Mouse (Mus musculus) kidney, postnatal 0 days (tissue): ENCODE data around the gene Tor1aip2. TPM values are rescaled to one million over a fixed set of nuclear protein-coding genes. Genes with fewer than 3 reads are reported as not detected.

Source experiments
- ATAC-seq: fragments of 200-750 bp; cut with Nextera tagmentation; replicated peaks from 2 replicates; pipeline ENCODE4 v1.8.0; 2017; ENCODE audit warnings: low read depth, moderate number of reproducible peaks, moderate TSS enrichment, moderate library complexity; ENCODE audit not compliant: low FRiP score
- DNase-seq: peaks from one replicate; pipeline ENCODE4 v3.0.0-alpha.2; 2016; ENCODE audit warnings: low spot score
- H3K27ac ChIP-seq: fragments of 300-500 bp; sonication (generic); 2 replicates; pipeline ENCODE4 v1.5.1; 2014; ENCODE audit warnings: mild to moderate bottlenecking
- H3K27me3 ChIP-seq: fragments of 300-500 bp; sonication (generic); 2 replicates; pipeline ENCODE4 v1.6.1; 2014; ENCODE audit warnings: low read length, mixed read lengths; ENCODE audit not compliant: insufficient read depth
- H3K36me3 ChIP-seq: fragments of 300-500 bp; sonication (generic); 2 replicates; pipeline ENCODE4 v1.6.1; 2014; ENCODE audit warnings: low read length, mixed read lengths; ENCODE audit not compliant: insufficient read depth
- H3K4me1 ChIP-seq: fragments of 300-500 bp; sonication (generic); replicated peaks from 2 replicates; pipeline ENCODE4 v1.6.1; 2014; ENCODE audit warnings: antibody characterized with exemption, low read length, mixed read lengths; ENCODE audit not compliant: insufficient read depth
- H3K4me2 ChIP-seq: fragments of 300-500 bp; sonication (generic); 2 replicates; pipeline ENCODE4 v1.6.1; 2014; ENCODE audit warnings: mild to moderate bottlenecking, low read length, moderate library complexity, mixed read lengths
- H3K4me3 ChIP-seq: fragments of 300-500 bp; sonication (generic); replicated peaks from 2 replicates; pipeline ENCODE4 v1.5.1; 2014; ENCODE audit warnings: low read depth, low read length
- H3K9ac ChIP-seq: fragments of 300-500 bp; sonication (generic); 2 replicates; pipeline ENCODE4 v1.6.1; 2014; ENCODE audit warnings: low read depth, low read length
- H3K9me3 ChIP-seq: fragments of 300-500 bp; sonication (generic); replicated peaks from 2 replicates; pipeline ENCODE4 v1.6.1; 2016; ENCODE audit warnings: low read length, inconsistent platforms, mixed read lengths
- CTCF ChIP-seq: IDR thresholded peaks from 2 replicates; pipeline ENCODE4 v1.5.1; 2016; ENCODE audit warnings: antibody characterized with exemption, low read depth, mild to moderate bottlenecking, moderate library complexity
- WGBS: fragments of 180-500 bp; shearing (Covaris S2); extraction: QIAGEN DNeasy Blood & Tissue Kit; methylation state at CpG from one replicate; pipeline ENCODE4 v1.1.7; 2014; 5-methylcytosine and 5-hydroxymethylcytosine counted together
- polyA plus RNA-seq: library from polyadenylated mRNA; unstranded; fragments of >200 nt; fragmentation: Nextera tagmentation; extraction: Ambion mirVana; gene quantifications from 2 replicates; pipeline ENCODE4 v1.2.1, GENCODE M21; 2015

Tor1aip2 gene
- polyA plus RNA-seq, 1 experiment from 2014 or later: 89.4 TPM

- Histone ChIP-seq H3K9ac (no peak overlapping the region), H3K27ac (no peak overlapping the region), H3K27me3 (no peaks in the 10 kb centered on the region), H3K4me1 (no peaks in the 10 kb centered on the region), H3K9me3 (no peaks in the 10 kb centered on the region), H3K4me2 (no peak overlapping the region), H3K36me3 (no peaks in the 10 kb centered on the region), H3K4me3 (no peak overlapping the region)
- DNase-seq: no peak
- no peak for TF ChIP-seq CTCF
- 72% methylated on average over 15 of the region's 15 CpGs for WGBS
- peak; percentile 57; the same call in 1 of the 2 replicates for ATAC-seq
These were observed 38.1 kb downstream of the Tor1aip2 start for GRCm38 (mm10) chr1:156073169-156073821.

- ATAC-seq (peak; percentile 77; the same call in 1 of the 2 replicates), DNase-seq (peak; percentile 88)
- Histone ChIP-seq H3K4me2 (no peak overlapping the region), H3K27ac (peak overlapping the region; percentile 25; the same call in 1 of the 2 replicates), H3K4me3 (no peak overlapping the region), H3K4me1 (no peaks in the 10 kb centered on the region), H3K9me3 (no peaks in the 10 kb centered on the region), H3K36me3 (no peaks in the 10 kb centered on the region), H3K27me3 (no peaks in the 10 kb centered on the region), H3K9ac (no peak overlapping the region)
- no peak for TF ChIP-seq CTCF
- WGBS: 28% methylated on average over 8 of the region's 8 CpGs
These were observed 39.4 kb downstream of the Tor1aip2 start for GRCm38 (mm10) chr1:156074575-156074974.

- Histone ChIP-seq H3K36me3 (no peaks in the 10 kb centered on the region), H3K27ac (no peak overlapping the region), H3K4me3 (no peak overlapping the region), H3K27me3 (no peaks in the 10 kb centered on the region), H3K9ac (no peak overlapping the region), H3K4me2 (no peak overlapping the region), H3K4me1 (no peaks in the 10 kb centered on the region), H3K9me3 (no peaks in the 10 kb centered on the region)
- ATAC-seq (no peak), DNase-seq (no peak)
- 52% methylated on average over 4 of the region's 4 CpGs for WGBS
- TF ChIP-seq CTCF: no peak
These were observed 41.3 kb downstream of the Tor1aip2 start for GRCm38 (mm10) chr1:156076474-156076873.

- H3K27me3 ChIP-seq: no peaks in the 10 kb centered on the region
- WGBS: 59% methylated on average over 3 of the region's 3 CpGs
- no peak overlapping the region for H3K4me2 ChIP-seq
- no peak overlapping the region for H3K27ac ChIP-seq
- DNase-seq (no peak), ATAC-seq (no peak)
- TF ChIP-seq CTCF: no peak
- H3K9me3 ChIP-seq: no peaks in the 10 kb centered on the region
- no peaks in the 10 kb centered on the region for H3K36me3 ChIP-seq
- no peak overlapping the region for H3K9ac ChIP-seq
- no peaks in the 10 kb centered on the region for H3K4me1 ChIP-seq
- no peak overlapping the region for H3K4me3 ChIP-seq
These were observed 42.5 kb downstream of the Tor1aip2 start for GRCm38 (mm10) chr1:156077655-156078054.

GRCm38 (mm10) chr1:156084603-156085002 is 49.4 kb downstream of the Tor1aip2 start:
- Histone ChIP-seq H3K4me2 (no peak overlapping the region), H3K9ac (no peak overlapping the region), H3K36me3 (no peaks in the 10 kb centered on the region), H3K9me3 (no peaks in the 10 kb centered on the region), H3K4me1 (no peaks in the 10 kb centered on the region), H3K27ac (no peak overlapping the region), H3K27me3 (no peaks in the 10 kb centered on the region; the same call in 1 of the 2 replicates), H3K4me3 (no peak overlapping the region)
- TF ChIP-seq CTCF: no peak
- ATAC-seq: no peak
- WGBS: 73% methylated on average over 3 of the region's 3 CpGs
- no peak for DNase-seq

- 0 out of 2 replicates have a peak, but pooled peaks have one; percentile 8 for ATAC-seq
- no peak overlapping the region for H3K4me3 ChIP-seq
- no peaks in the 10 kb centered on the region for H3K4me1 ChIP-seq
- H3K9ac ChIP-seq: no peak overlapping the region
- peak; percentile 89 for TF ChIP-seq CTCF
- no peaks in the 10 kb centered on the region for H3K9me3 ChIP-seq
- H3K36me3 ChIP-seq: no peaks in the 10 kb centered on the region
- no peak overlapping the region for H3K4me2 ChIP-seq
- H3K27me3 ChIP-seq: no peaks in the 10 kb centered on the region; the same call in 1 of the 2 replicates
- peak; percentile 87 for DNase-seq
- 54% methylated on average over 5 of the region's 5 CpGs for WGBS
- H3K27ac ChIP-seq: no peak overlapping the region
These were observed 50.6 kb downstream of the Tor1aip2 start for GRCm38 (mm10) chr1:156085770-156086169.

- H3K9ac ChIP-seq: no peak overlapping the region
- no peaks in the 10 kb centered on the region for H3K9me3 ChIP-seq
- TF ChIP-seq CTCF: no peak
- DNase-seq: no peak
- H3K4me2 ChIP-seq: no peak overlapping the region
- no peaks in the 10 kb centered on the region; the same call in 1 of the 2 replicates for H3K27me3 ChIP-seq
- no peak overlapping the region for H3K27ac ChIP-seq
- no peaks in the 10 kb centered on the region for H3K36me3 ChIP-seq
- H3K4me1 ChIP-seq: no peaks in the 10 kb centered on the region
- no peak for ATAC-seq
- 70% methylated on average over 5 of the region's 5 CpGs for WGBS
- H3K4me3 ChIP-seq: no peak overlapping the region
These were observed 52.4 kb downstream of the Tor1aip2 start for GRCm38 (mm10) chr1:156087586-156087985.
